In the genomic region with DNA sequence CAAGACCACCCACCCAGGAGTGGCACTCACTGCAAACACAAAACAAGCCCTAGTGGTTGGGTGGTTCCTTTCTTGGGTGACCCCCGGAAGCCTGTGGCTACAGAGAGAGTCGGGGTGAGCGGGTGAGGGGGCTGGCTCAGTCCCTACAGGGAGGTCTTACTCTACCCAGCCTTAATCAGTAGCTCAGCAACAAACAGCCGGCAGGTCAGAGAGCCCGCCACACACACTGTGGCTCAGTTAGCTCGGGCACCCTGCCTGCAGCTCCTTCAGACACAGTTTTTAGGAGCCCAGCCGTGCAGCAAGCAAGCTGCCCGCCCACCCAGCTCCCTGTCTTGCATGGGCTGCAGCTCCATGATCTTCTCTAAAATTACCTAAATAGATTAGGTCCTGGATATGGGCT, we compare ENCODE assay signal across 8 mouse cellular contexts. TPM values are rescaled to one million over a fixed set of nuclear protein-coding genes. Genes with fewer than 3 reads are reported as not detected.
A peak's percentile ranks its signal among the peaks of the same experiment; 100 is the strongest.
DNase-seq lines count a peak whose midpoint lies in the region; ATAC-seq and TF ChIP-seq lines count a peak whose summit lies in the region.
"Had no signal": no experiment of that assay in that cellular context is flagged by ENCODE, and none has a peak within 500 bp of the region (broad histone marks: within the 10 kb centered on the region; RNA-seq: fewer than 3 reads in every experiment).

No protein-coding gene starts in this region.

- TF ChIP-seq CTCF in E14TG2a.4 (conservative IDR thresholded peaks at IDR 0.05; ENCODE audit: low read length), result no peak
- no peak for TF ChIP-seq CTCF in heart, postnatal 0 days (IDR thresholded peaks at IDR 0.05; ENCODE audit: low read depth)

- no peaks in the 10 kb centered on the region for H3K9me3 ChIP-seq in kidney, embryonic 16.5 days (ENCODE audit: low read length)
- no peaks in the 10 kb centered on the region for H3K9me3 ChIP-seq in E14TG2a.4 (ENCODE audit: low read length)
- no peaks in the 10 kb centered on the region for H3K9me3 ChIP-seq in heart, postnatal 0 days (replicated peaks; ENCODE audit: control insufficient read depth, low read length)
- H3K9me3 ChIP-seq in neural tube, embryonic 15.5 days (replicated peaks), result no peaks in the 10 kb centered on the region
- H3K9me3 ChIP-seq: midbrain, embryonic 13.5 days had no signal

- H3K4me3 ChIP-seq in kidney, embryonic 16.5 days (ENCODE audit: low read length), result no peak overlapping the region
- H3K4me3 ChIP-seq in E14TG2a.4 (replicated peaks; ENCODE audit: low read length), result peak overlapping the region; percentile 68
- H3K4me3 ChIP-seq in heart, postnatal 0 days (ENCODE audit: low read depth, low read length), result no peak overlapping the region
- no peak overlapping the region for H3K4me3 ChIP-seq in neural tube, embryonic 15.5 days (replicated peaks)
- H3K4me3 ChIP-seq: midbrain, embryonic 13.5 days had no signal

- peaks cover 4% of the 10 kb centered on the region; the same call in 1 of the 2 replicates for H3K4me1 ChIP-seq in kidney, embryonic 16.5 days (ENCODE audit: insufficient read depth, low read length)
- H3K4me1 ChIP-seq in E14TG2a.4 (replicated peaks; ENCODE audit: low read depth, low read length), result peaks cover 54% of the 10 kb centered on the region
- no peaks in the 10 kb centered on the region for H3K4me1 ChIP-seq in heart, postnatal 0 days (ENCODE audit: control insufficient read depth, insufficient read depth)
- no peaks in the 10 kb centered on the region for H3K4me1 ChIP-seq in neural tube, embryonic 15.5 days

- H3K9ac ChIP-seq in kidney, embryonic 16.5 days (replicated peaks; ENCODE audit: low read length), result no peak overlapping the region
- H3K9ac ChIP-seq in heart, postnatal 0 days (replicated peaks; ENCODE audit: low read depth, low read length), result no peak overlapping the region
- no peak overlapping the region for H3K9ac ChIP-seq in neural tube, embryonic 15.5 days (replicated peaks)
- H3K9ac ChIP-seq: midbrain, embryonic 13.5 days had no signal

- ATAC-seq in kidney, embryonic 16.5 days (ENCODE audit: low FRiP score, low TSS enrichment), result no peak
- ATAC-seq in heart, postnatal 0 days (ENCODE audit: insufficient read depth, low read depth), result peak; percentile 18; the same call in 1 of the 2 replicates
- ATAC-seq in neural tube, embryonic 15.5 days (ENCODE audit: low FRiP score), result no peak
- ATAC-seq: midbrain, embryonic 13.5 days had no signal

- 46% methylated on average over 8 of the region's 8 CpGs for WGBS in kidney, embryonic 16.5 days
- WGBS in heart, postnatal 0 days, result 60% methylated on average over 8 of the region's 8 CpGs
- WGBS in neural tube, embryonic 15.5 days, result 43% methylated on average over 8 of the region's 8 CpGs

- no peak overlapping the region for H3K4me2 ChIP-seq in kidney, embryonic 16.5 days (replicated peaks; ENCODE audit: low read depth, low read length)
- no peak overlapping the region for H3K4me2 ChIP-seq in heart, postnatal 0 days (ENCODE audit: low read depth, low read length)
- H3K4me2 ChIP-seq in neural tube, embryonic 15.5 days, result no peak overlapping the region
- H3K4me2 ChIP-seq: midbrain, embryonic 13.5 days had no signal

- peak overlapping the region; percentile 34; the same call in 1 of the 2 replicates for H3K27ac ChIP-seq in kidney, embryonic 16.5 days (ENCODE audit: low read length)
- peak overlapping the region; percentile 80 for H3K27ac ChIP-seq in heart, postnatal 0 days (ENCODE audit: low read depth)
- H3K27ac ChIP-seq in neural tube, embryonic 15.5 days (replicated peaks), result no peak overlapping the region
- H3K27ac ChIP-seq: midbrain, embryonic 13.5 days had no signal

- no peak for DNase-seq in kidney, postnatal 36 days
- DNase-seq in ES-CJ7 (ENCODE audit: low read depth, low spot score), result peak; percentile 31
- DNase-seq in heart, postnatal 0 days (ENCODE audit: low spot score), result no peak
- DNase-seq in layer of hippocampus, adult 9-10 months (ENCODE audit: low spot score), result no peak

- no peaks in the 10 kb centered on the region for H3K27me3 ChIP-seq in kidney, embryonic 16.5 days (ENCODE audit: insufficient read depth, low read length)
- H3K27me3 ChIP-seq in E14TG2a.4 (ENCODE audit: insufficient read depth, low read length), result no peaks in the 10 kb centered on the region
- H3K27me3 ChIP-seq in heart, postnatal 0 days (ENCODE audit: control insufficient read depth, insufficient read depth, low read length), result no peaks in the 10 kb centered on the region
- no peaks in the 10 kb centered on the region for H3K27me3 ChIP-seq in neural tube, embryonic 15.5 days (replicated peaks)

- no peaks in the 10 kb centered on the region for H3K36me3 ChIP-seq in kidney, embryonic 16.5 days (ENCODE audit: insufficient read depth, low read length)
- H3K36me3 ChIP-seq in E14TG2a.4 (ENCODE audit: insufficient read depth, low read length), result no peaks in the 10 kb centered on the region
- H3K36me3 ChIP-seq in heart, postnatal 0 days (replicated peaks; ENCODE audit: control insufficient read depth, insufficient read depth, low read length), result no peaks in the 10 kb centered on the region
- H3K36me3 ChIP-seq in neural tube, embryonic 15.5 days, result no peaks in the 10 kb centered on the region
- H3K36me3 ChIP-seq: midbrain, embryonic 13.5 days had no signal

- TF ChIP-seq EP300 in heart, postnatal 0 days (IDR thresholded peaks at IDR 0.05; ENCODE audit: low read depth), result no peak

RNA-seq across cellular contexts. Expression of a gene that starts 33.9 kb away (rescaled TPM):
- polyA plus RNA-seq in kidney, embryonic 16.5 days (2015; fragmentation: Nextera tagmentation; extraction: Ambion mirVana), result 178 and 186 TPM in 2 replicates
- total RNA-seq in heart, postnatal 0 days (2014; rRNA removed; ENCODE audit: low replicate concordance), result 46.4 and 52.6 TPM in 2 replicates
- polyA plus RNA-seq in heart, postnatal 0 days (2015; fragmentation: Nextera tagmentation; extraction: Ambion mirVana), result 107 and 109 TPM in 2 replicates
- 177 and 189 TPM in 2 replicates for polyA plus RNA-seq in neural tube, embryonic 15.5 days (2015; fragmentation: Nextera tagmentation; extraction: Ambion mirVana)
